Mouse (Mus musculus) thymus, postnatal 10 days (tissue): Measurements from ENCODE around the gene Nyx.
"Not testable (repeated sequence)": the region's sequence is repeated elsewhere in the genome, so short reads cannot be mapped to it uniquely, and the experiment has no call there.

Source experiments
- DNase-seq, 2 experiments: peaks; one replicate each; pipeline ENCODE4 v3.0.0; 2021; ENCODE audit warnings: low spot score in 2 of 2

The Nyx gene

GRCm38 (mm10) chrX:13465810-13466209 lies at the start of gene Nyx:
Nyx (plus strand) TSS chrX:13466110.
- no peak for DNase-seq

- no peak for DNase-seq
Observed at GRCm38 (mm10) chrX:13422047-13422446, 43.9 kb upstream of the Nyx start.

- peak in 1 of 2 experiments; percentile 3 for DNase-seq
Observed at GRCm38 (mm10) chrX:13431421-13431820, 34.5 kb upstream of the Nyx start.

- DNase-seq = not testable (repeated sequence)
Observed at GRCm38 (mm10) chrX:13436042-13436441, 29.9 kb upstream of the Nyx start.

GRCm38 (mm10) chrX:13456544-13456943 lies 9.4 kb upstream of the Nyx start:
- DNase-seq = peak in 1 of 2 experiments; percentile 10

GRCm38 (mm10) chrX:13458766-13459165 lies 7.1 kb upstream of the Nyx start:
- peak in 1 of 2 experiments; percentile 19 for DNase-seq

- DNase-seq = peak; percentile 81 to 87
Observed at GRCm38 (mm10) chrX:13461266-13462261, 4.3 kb upstream of the Nyx start.

- no peak for DNase-seq
Observed at GRCm38 (mm10) chrX:13462982-13463517, 2.9 kb upstream of the Nyx start.

GRCm38 (mm10) chrX:13466681-13467080 lies 771 bp downstream of the Nyx start:
- DNase-seq = no peak

- no peak for DNase-seq
Observed at GRCm38 (mm10) chrX:13467121-13467571, 1.2 kb downstream of the Nyx start.

GRCm38 (mm10) chrX:13469160-13470116 lies 3.5 kb downstream of the Nyx start:
- no peak for DNase-seq

GRCm38 (mm10) chrX:13471925-13472324 lies 6.0 kb downstream of the Nyx start:
- no peak for DNase-seq

- no peak for DNase-seq
Observed at GRCm38 (mm10) chrX:13472751-13473225, 6.9 kb downstream of the Nyx start.

GRCm38 (mm10) chrX:13475382-13475781 lies 9.5 kb downstream of the Nyx start:
- no peak for DNase-seq

- no peak for DNase-seq
Observed at GRCm38 (mm10) chrX:13477596-13477995, 11.7 kb downstream of the Nyx start.

GRCm38 (mm10) chrX:13478298-13478697 lies 12.4 kb downstream of the Nyx start:
- no peak for DNase-seq

- DNase-seq = no peak
Observed at GRCm38 (mm10) chrX:13479570-13479969, 13.7 kb downstream of the Nyx start.

- no peak for DNase-seq
Observed at GRCm38 (mm10) chrX:13482576-13482975, 16.7 kb downstream of the Nyx start.

GRCm38 (mm10) chrX:13484447-13484846 lies 18.5 kb downstream of the Nyx start:
- no peak for DNase-seq

GRCm38 (mm10) chrX:13489001-13489400 lies 23.1 kb downstream of the Nyx start:
- DNase-seq = no peak

GRCm38 (mm10) chrX:13489761-13490160 lies 23.9 kb downstream of the Nyx start:
- no peak for DNase-seq

GRCm38 (mm10) chrX:13490941-13491340 lies 25.0 kb downstream of the Nyx start:
- DNase-seq = no peak
